Comparison of ENCODE assay signal across 18 mouse cellular contexts in the genomic region with DNA sequence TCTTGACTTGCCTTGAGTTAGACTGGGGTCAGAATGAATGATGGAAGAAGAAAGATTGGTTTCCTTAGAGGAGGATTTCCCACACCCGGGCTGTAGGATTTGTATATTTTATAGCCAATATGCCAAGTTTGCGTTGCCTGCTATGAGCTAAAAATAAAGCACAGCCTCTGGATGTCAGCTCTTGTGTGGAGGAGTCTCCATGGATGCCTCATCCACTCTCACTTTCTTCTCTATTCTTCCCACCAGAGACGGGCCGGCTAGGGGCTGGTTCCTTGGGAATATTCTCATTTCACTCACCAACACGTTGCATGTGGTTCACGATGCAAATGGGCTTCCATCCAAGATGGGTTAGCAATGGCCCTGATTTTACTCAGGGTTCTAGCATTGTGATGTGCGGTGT.
DNase-seq lines count a peak whose midpoint lies in the region.
"Had no signal": no experiment of that assay in that cellular context is flagged by ENCODE, and none has a peak within 500 bp of the region (broad histone marks: within the 10 kb centered on the region; RNA-seq: fewer than 3 reads in every experiment).

No protein-coding gene starts in this region.

- intact Hi-C loops in left cerebral cortex, postnatal 36 days (cut with DNase I) = no loop called here

- peak; percentile 14 to 36 for DNase-seq in frontal cortex, postnatal 36 days (ENCODE audit: low spot score in 2 of 2)
- DNase-seq in frontal cortex, postnatal 14 days (ENCODE audit: low spot score in 2 of 2) = no peak
- peak; percentile 11 to 17 for DNase-seq in left cerebral cortex, postnatal 36 days (ENCODE audit: low spot score in 2 of 2)
- no peak for DNase-seq in left cerebral cortex, adult 11 months (ENCODE audit: low spot score)
- peak; percentile 20 to 26 for DNase-seq in right cerebral cortex, adult 2 months (ENCODE audit: low spot score in 2 of 2)
- no peak for DNase-seq in right cerebral cortex, postnatal 36 days (ENCODE audit: low spot score in 2 of 2)
- peak; percentile 42 for DNase-seq in brain, adult 2 months (ENCODE audit: low read depth, low spot score)
- DNase-seq in adrenal gland, adult (ENCODE audit: inconsistent age in 2 of 2, low spot score in 1 of 2) = no peak
- DNase-seq: adrenal gland, adult 8-10 months; adrenal gland, postnatal 14 days; adrenal gland, postnatal 36 days; cerebellum, adult 11 months; cerebellum, adult 18-20 months; cerebellum, adult 8-10 months; cerebellum, adult 9-11 months; cerebellum, postnatal 14 days; cerebellum, postnatal 36 days; embryo, embryonic 11 days had no signal

Comparison
In these comparisons a context has a peak if more than half of its experiments do, and no peak if none do; other contexts are left out.
1. DNase-seq: peak in frontal cortex, postnatal 36 days (2 of 2), left cerebral cortex, postnatal 36 days (2 of 2), right cerebral cortex, adult 2 months (2 of 2) and brain, adult 2 months (single experiment); none in frontal cortex, postnatal 14 days (0 of 2), left cerebral cortex, adult 11 months (single experiment), right cerebral cortex, postnatal 36 days (0 of 2) and adrenal gland, adult (0 of 2).